Mouse (Mus musculus) C2C12 (cell line): Measurements from ENCODE around the gene Usp21. TPM values are rescaled to one million over a fixed set of nuclear protein-coding genes. Genes with fewer than 3 reads are reported as not detected.
"Not testable (repeated sequence)": the region's sequence is repeated elsewhere in the genome, so short reads cannot be mapped to it uniquely, and the experiment has no call there.

Experiments used
- H3K27me3 ChIP-seq: one replicate; pipeline ENCODE4 v1.6.1; 2011; ENCODE audit not compliant: control insufficient read depth, insufficient read depth, insufficient read length
- H3K36me3 ChIP-seq: one replicate; pipeline ENCODE4 v1.6.1; 2011; ENCODE audit not compliant: control insufficient read depth, insufficient read depth
- H3K4me3 ChIP-seq: one replicate; pipeline ENCODE4 v1.5.1; 2011; ENCODE audit warnings: mild to moderate bottlenecking, control low read depth; ENCODE audit not compliant: poor library complexity, insufficient read depth, severe bottlenecking
- H3K79me2 ChIP-seq: one replicate; pipeline ENCODE4 v1.6.1; 2011; ENCODE audit not compliant: control insufficient read depth, insufficient read depth
- H3K79me3 ChIP-seq: one replicate; pipeline ENCODE4 v1.6.1; 2011; ENCODE audit warnings: low read depth, control low read depth
- H3ac ChIP-seq: one replicate; pipeline ENCODE3; 2011; ENCODE audit warnings: low read depth; ENCODE audit not compliant: control insufficient read depth, insufficient read length
- CEBPB ChIP-seq: IDR thresholded peaks from one replicate; pipeline ENCODE4 v1.6.1; 2011; ENCODE audit warnings: low read depth, mild to moderate bottlenecking, control low read depth, moderate library complexity
- CTCF ChIP-seq: IDR thresholded peaks from one replicate; pipeline ENCODE4 v1.5.1; 2011; ENCODE audit not compliant: control insufficient read depth, insufficient read depth, insufficient read length
- FOSL1 ChIP-seq: IDR thresholded peaks from one replicate; pipeline ENCODE4 v1.8.0; 2011; ENCODE audit warnings: mild to moderate bottlenecking, low read length; ENCODE audit not compliant: poor library complexity, insufficient read depth, severe bottlenecking
- MAX ChIP-seq: IDR thresholded peaks from one replicate; pipeline ENCODE4 v1.6.1; 2011; ENCODE audit warnings: mild to moderate bottlenecking, control low read depth
- MYOD1 ChIP-seq: IDR thresholded peaks from one replicate; pipeline ENCODE4 v1.6.1; 2011; ENCODE audit warnings: low read depth; ENCODE audit not compliant: control insufficient read depth, insufficient read length
- MYOG ChIP-seq: IDR thresholded peaks from one replicate; pipeline ENCODE4 v1.6.1; 2011; ENCODE audit not compliant: control insufficient read depth, insufficient read length; ENCODE audit errors: extremely low read depth
- USF1 ChIP-seq: IDR thresholded peaks from one replicate; pipeline ENCODE4 v1.6.1; 2011; ENCODE audit warnings: low read depth, mild to moderate bottlenecking, control low read depth, moderate library complexity
- polyA plus RNA-seq: library from polyadenylated mRNA; unstranded; fragments of >200 nt; fragmentation: generic; extraction: Trizol; gene quantifications from one replicate; pipeline ENCODE4 v1.2.1, GENCODE M21; 2012; ENCODE audit warnings: missing spikeins

The Usp21 gene
- polyA plus RNA-seq, 1 experiment: 20.6 TPM

- H3K4me3 ChIP-seq: no peak overlapping the region
- peaks cover 38% of the 10 kb centered on the region for H3K79me3 ChIP-seq
- no peak overlapping the region for H3ac ChIP-seq
- H3K36me3 ChIP-seq: peaks cover 7% of the 10 kb centered on the region
- H3K27me3 ChIP-seq: no peaks in the 10 kb centered on the region
- peaks cover 65% of the 10 kb centered on the region for H3K79me2 ChIP-seq
- TF ChIP-seq MYOD1: no peak
Observed at GRCm38 (mm10) chr1:171325571-171325970, 37.8 kb upstream of the Usp21 start.

GRCm38 (mm10) chr1:171322012-171322411 is 34.2 kb upstream of the Usp21 start:
- Histone ChIP-seq H3K36me3 (peaks cover 7% of the 10 kb centered on the region), H3K4me3 (no peak overlapping the region), H3ac (no peak overlapping the region), H3K79me2 (peaks cover 37% of the 10 kb centered on the region), H3K79me3 (peaks cover 15% of the 10 kb centered on the region), H3K27me3 (no peaks in the 10 kb centered on the region)
- TF ChIP-seq MYOG (no peak), FOSL1 (no peak), MYOD1 (no peak), CTCF (no peak), CEBPB (no peak), USF1 (no peak), MAX (no peak)

- TF ChIP-seq FOSL1 (no peak), CEBPB (no peak), MAX (no peak), MYOD1 (no peak), MYOG (no peak), CTCF (no peak), USF1 (no peak)
- H3K27me3 ChIP-seq: no peaks in the 10 kb centered on the region
- no peak overlapping the region for H3K4me3 ChIP-seq
- no peak overlapping the region for H3ac ChIP-seq
- peaks cover 31% of the 10 kb centered on the region for H3K79me2 ChIP-seq
- H3K79me3 ChIP-seq: peaks cover 13% of the 10 kb centered on the region
- peaks cover 6% of the 10 kb centered on the region for H3K36me3 ChIP-seq
Observed at GRCm38 (mm10) chr1:171321415-171321814, 33.6 kb upstream of the Usp21 start.

- Histone ChIP-seq H3K79me3 (peaks cover 2% of the 10 kb centered on the region), H3ac (no peak overlapping the region), H3K4me3 (no peak overlapping the region), H3K79me2 (peaks cover 18% of the 10 kb centered on the region), H3K36me3 (no peaks in the 10 kb centered on the region), H3K27me3 (no peaks in the 10 kb centered on the region)
- TF ChIP-seq MYOD1: no peak
- no peak for TF ChIP-seq CTCF
- no peak for TF ChIP-seq MYOG
- no peak for TF ChIP-seq USF1
- TF ChIP-seq MAX: no peak
- no peak for TF ChIP-seq FOSL1
- TF ChIP-seq CEBPB: no peak
Observed at GRCm38 (mm10) chr1:171320151-171320550, 32.4 kb upstream of the Usp21 start.

- no peaks in the 10 kb centered on the region for H3K27me3 ChIP-seq
- no peaks in the 10 kb centered on the region for H3K36me3 ChIP-seq
- H3K79me3 ChIP-seq: no peaks in the 10 kb centered on the region
- H3ac ChIP-seq: no peak overlapping the region
- TF ChIP-seq FOSL1 (no peak), MYOG (no peak), CTCF (no peak), CEBPB (no peak), USF1 (no peak), MYOD1 (no peak), MAX (no peak)
- no peak overlapping the region for H3K4me3 ChIP-seq
- H3K79me2 ChIP-seq: peaks cover 14% of the 10 kb centered on the region
Observed at GRCm38 (mm10) chr1:171319748-171320147, 32.0 kb upstream of the Usp21 start.

GRCm38 (mm10) chr1:171309321-171309720 is 21.5 kb upstream of the Usp21 start:
- TF ChIP-seq CEBPB (no peak), MAX (no peak), USF1 (no peak), CTCF (no peak), FOSL1 (no peak), MYOD1 (no peak), MYOG (no peak)
- H3K4me3 ChIP-seq: no peak overlapping the region

GRCm38 (mm10) chr1:171306157-171306556 is 18.4 kb upstream of the Usp21 start:
- not testable (repeated sequence) for H3K79me3 ChIP-seq, H3K4me3 ChIP-seq, H3ac ChIP-seq, H3K27me3 ChIP-seq, H3K79me2 ChIP-seq, H3K36me3 ChIP-seq

More at GRCm38 (mm10) chr1:171309321-171309720, 21.5 kb upstream of the Usp21 start:
- Histone ChIP-seq H3K79me3 (no peaks in the 10 kb centered on the region), H3K27me3 (no peaks in the 10 kb centered on the region), H3ac (no peak overlapping the region), H3K36me3 (no peaks in the 10 kb centered on the region), H3K79me2 (no peaks in the 10 kb centered on the region)
